Mouse (Mus musculus): ENCODE measurements around the gene Golph3l.
"Not testable (repeated sequence)": the region's sequence is repeated elsewhere in the genome, so short reads cannot be mapped to it uniquely, and the experiment has no call there.

The Golph3l gene

DNA sequence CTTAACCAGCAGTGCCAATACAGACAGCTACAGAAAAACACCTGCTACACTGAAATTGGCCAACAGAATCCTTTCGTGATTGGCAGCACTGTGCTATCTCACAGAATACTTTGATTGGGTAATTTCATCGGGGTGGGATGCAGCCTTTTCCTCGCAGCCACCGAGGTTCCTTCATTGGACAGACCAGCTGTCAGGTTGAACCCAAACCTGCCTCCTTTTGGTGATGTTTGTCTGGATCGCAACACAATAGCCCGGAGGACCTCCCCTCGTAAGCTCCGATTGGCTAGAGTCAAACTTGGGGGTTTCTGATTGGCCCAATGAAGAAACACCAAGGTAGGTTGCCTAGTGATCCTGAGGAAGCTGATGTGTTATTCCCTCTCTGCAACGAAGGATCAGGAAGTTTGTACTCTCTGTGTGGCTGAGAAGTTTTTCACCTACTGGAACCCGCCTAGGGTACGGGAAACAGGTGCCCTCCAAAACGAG is at the start of gene Golph3l:
Gene Golph3l (plus strand): TSS at position 331 of the 483 bp plus-strand sequence.
- DNase-seq (ENCODE audit: low read depth, low spot score) = peak; percentile 99

DNA sequence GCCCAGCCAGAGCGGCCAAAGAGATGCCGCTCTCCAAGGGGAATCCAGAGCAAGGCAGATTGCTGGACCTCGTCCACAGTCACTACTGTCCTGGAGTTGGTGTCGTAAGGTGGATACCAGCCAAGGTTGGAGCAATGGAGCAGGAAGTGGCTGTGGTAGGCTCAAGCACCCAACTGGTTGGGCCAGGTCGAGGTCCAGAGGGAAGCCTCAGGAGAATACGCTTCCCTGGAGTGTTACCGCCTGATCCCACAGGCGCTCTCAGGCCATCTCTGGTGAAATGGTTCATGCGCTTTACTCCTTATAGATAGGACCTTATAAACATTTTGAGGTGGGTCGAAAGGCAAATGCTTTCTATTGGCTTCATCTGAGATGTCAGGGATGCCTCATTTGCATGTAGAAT is 49.8 kb upstream of the Golph3l start:
- DNase-seq (ENCODE audit: low read depth, low spot score) = no peak

DNA sequence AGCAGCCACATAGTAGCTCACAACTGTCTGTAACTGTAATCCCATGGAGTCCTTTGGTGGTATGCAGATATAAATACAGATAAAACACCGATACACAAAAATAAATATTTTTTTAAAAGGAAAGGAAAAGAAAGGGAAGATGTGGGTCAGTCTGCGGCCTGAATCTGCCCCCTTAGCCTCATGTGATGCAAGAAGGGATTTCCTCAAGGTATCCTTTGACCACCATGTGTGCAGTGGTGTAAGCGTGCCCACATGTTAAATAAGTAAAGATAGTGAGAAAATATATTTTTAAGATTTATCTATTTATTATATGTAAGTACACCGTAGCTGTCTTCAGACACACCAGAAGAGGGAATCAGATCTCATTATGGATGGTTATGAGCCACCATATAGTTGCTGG is 48.9 kb upstream of the Golph3l start:
- DNase-seq (ENCODE audit: low read depth, low spot score) = no peak

DNA sequence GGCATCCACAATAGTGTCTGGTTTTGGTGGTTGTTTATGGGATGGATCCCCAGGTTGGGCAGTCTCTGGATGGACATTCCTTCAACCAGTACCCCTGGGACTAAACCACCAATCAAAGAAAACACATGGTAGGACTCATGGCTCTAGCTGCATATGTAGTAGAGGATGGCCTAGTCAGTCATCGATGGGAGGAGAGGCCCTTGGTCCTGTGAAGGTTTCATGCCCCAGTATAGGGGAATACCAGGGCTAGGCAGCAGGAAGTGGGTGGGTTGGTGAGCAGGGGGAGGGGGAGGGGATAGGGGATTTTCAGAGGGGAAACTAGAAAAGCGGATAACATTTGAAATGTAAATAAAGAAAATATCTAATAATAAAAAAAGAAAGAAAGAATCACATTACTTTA is 47.5 kb upstream of the Golph3l start:
- DNase-seq (ENCODE audit: low read depth, low spot score) = not testable (repeated sequence)

GRCm38 (mm10) chr3:95542171-95542570 is 46.6 kb upstream of the Golph3l start:
- DNase-seq (ENCODE audit: low read depth, low spot score) = no peak

- DNase-seq (ENCODE audit: low read depth, low spot score) = no peak
Measured at GRCm38 (mm10) chr3:95542981-95543380, 45.8 kb upstream of the Golph3l start.

DNA sequence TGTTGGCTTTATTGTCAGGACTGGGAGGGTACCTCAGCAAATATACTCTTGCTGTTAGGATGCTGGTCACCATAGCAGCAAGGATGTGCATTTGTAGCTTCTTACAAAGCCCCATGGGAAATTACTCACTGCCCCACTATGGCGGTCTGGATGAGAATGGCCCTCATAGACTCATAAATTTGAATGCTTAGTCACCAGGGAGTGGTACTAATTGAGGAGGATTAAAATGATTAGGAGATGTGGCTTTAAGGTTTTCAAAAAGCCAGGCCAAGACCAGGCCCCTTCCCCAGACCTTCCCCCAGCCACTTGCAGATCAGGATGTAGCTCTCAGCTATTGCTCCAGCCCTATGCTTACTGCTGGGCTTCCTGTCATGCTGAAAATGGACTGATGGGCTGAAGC is 38.6 kb upstream of the Golph3l start:
- DNase-seq (ENCODE audit: low read depth, low spot score) = no peak

DNA sequence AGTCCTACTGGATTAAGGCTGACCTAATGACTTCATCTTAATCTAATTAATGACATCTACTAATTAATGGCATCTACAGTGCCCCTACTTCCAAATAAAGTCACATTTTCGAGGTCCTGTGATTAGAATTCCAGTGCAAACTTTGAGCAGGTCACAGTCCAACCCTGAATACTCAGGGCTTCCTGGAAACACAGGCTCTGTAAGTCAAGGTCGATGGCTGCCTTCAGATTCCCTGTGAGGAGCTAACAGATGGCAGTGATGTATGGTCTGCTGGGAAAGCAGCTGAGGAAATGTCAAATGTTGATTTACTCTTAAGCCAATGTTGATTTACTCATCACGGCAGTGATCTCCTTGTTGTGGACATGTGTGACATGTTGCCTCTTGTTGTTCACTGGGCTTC is 34.7 kb upstream of the Golph3l start:
- no peak for DNase-seq (ENCODE audit: low read depth, low spot score)

DNA sequence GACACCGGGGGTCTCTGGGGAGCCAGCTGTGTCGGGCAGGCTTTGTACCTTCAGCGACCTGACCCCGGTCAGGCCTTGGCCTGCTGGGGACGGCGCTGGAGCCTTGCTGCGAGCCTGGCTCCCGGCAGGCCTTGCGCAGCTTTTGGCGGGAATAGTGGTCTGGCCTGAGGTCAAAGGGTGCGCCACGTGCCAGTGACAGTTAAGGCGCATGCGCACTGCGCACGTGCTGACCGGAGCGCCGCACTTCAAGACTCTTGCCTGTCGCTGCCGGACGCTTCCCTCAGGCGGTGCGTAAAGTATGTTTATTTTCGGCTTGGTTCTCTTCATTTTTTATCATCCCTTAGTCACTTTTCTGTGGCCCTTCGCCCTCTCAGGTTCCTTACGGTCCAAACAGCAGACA is 29.3 kb upstream of the Golph3l start, which contains the start of gene Hormad1:
Gene Hormad1 (plus strand): TSS at position 241 of the 400 bp plus-strand sequence.
- DNase-seq (ENCODE audit: low read depth, low spot score) = no peak

- DNase-seq (ENCODE audit: low read depth, low spot score) = no peak
Measured at GRCm38 (mm10) chr3:95560738-95561137, 28.0 kb upstream of the Golph3l start.

GRCm38 (mm10) chr3:95561826-95562225 is 26.9 kb upstream of the Golph3l start:
- peak; percentile 67 for DNase-seq (ENCODE audit: low read depth, low spot score)

- no peak for DNase-seq (ENCODE audit: low read depth, low spot score)
Measured at GRCm38 (mm10) chr3:95569585-95569984, 19.1 kb upstream of the Golph3l start.

GRCm38 (mm10) chr3:95587754-95588603 is 755 bp upstream of the Golph3l start:
- peak; percentile 3 for DNase-seq (ENCODE audit: low read depth, low spot score)

DNA sequence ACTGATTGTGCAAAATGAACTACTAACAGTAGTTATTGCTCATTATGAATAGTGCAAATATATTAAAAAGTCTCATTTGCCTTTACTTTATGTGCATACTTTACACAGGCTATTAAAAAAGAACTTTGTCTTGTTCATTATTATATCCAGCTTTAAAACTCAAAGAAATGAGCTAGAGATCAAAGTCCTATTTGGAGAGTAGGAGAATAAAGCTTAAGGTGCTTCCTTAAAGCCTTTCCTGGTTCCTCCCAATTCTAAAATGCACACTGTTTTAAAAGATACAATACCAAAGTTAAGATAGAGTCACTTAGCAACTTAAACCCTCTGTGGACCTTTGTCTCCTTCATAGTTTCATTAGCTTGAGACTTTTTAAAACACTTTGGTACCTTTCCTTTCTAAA is 10.0 kb downstream of the Golph3l start:
- no peak for DNase-seq (ENCODE audit: low read depth, low spot score)

DNA sequence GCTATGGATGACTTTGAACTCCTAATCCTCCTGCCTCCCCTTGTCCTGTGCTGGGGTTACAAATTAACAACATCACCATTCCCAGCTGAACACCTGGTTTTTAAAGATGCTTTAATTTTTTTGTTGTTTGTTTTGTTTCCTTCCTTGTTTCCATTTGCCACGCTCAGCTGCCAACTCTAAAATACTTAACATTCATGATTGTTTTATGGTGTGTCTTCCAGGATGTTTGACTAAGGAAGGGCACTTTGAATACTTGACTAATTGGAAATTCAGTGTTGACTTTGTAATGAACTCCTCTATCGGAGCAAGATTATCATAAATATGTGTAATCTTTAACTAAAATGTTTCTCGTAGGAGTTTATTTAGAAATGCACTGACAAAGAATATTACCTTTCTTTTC is 12.6 kb downstream of the Golph3l start:
- DNase-seq (ENCODE audit: low read depth, low spot score) = no peak

DNA sequence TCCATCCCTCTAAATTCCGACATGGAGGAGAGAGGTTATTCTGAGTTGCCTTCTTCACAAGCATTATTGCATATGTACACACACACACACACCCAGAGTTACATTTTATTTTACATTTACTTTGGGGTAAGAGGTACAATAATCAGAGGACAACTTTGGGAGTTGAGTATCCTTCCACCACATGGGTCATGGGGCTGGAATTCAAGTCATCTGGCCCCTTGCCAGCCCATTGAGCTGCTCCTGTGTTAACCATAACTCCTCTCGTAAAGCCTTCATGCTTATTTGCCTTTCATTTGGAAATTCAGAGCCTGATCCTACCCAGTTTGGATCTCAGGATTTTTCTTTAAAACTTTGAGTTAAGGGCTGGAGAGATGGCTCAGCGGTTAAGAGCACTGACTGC is 17.4 kb downstream of the Golph3l start:
- peak; percentile 44 for DNase-seq (ENCODE audit: low read depth, low spot score)

DNA sequence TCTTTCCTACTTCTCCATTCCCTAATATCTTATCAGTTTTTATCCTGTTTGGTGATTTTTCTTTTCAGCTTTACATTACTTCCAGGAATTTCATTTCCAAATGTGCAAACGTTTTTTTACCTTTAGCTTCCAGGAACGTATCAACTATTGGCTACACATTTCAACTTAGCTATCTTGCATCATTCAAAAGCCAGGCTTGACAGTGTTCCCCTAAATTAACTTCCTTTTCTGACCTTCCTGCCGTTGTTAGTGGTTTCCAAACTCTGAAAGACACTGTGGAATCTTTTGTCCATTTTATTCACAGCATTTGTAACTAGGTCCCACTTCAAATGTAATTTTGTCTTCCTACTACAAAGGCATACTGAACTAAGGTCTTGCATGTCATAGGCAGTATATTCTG is 20.5 kb downstream of the Golph3l start:
- DNase-seq (ENCODE audit: low read depth, low spot score) = no peak

DNA sequence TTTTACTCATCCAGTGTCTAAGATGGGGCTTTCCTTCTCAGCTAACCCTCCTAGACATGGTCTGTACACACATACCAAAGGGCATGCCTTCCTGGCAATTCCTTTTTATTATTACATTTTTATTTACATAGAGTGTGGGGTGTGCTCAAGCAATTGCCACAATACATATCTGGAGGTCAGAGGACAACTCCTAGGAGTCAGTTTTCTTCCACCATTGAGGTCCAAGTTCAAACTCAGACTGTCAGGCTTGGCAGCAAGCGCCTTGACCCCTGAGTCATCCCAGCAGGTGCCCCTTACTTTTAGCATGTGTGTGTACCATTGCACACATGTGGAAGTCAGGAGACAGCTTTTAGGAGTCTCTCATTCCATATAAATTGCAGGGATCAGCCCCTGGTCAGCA is 25.3 kb downstream of the Golph3l start:
- DNase-seq (ENCODE audit: low read depth, low spot score) = no peak

GRCm38 (mm10) chr3:95618511-95618910 is 29.8 kb downstream of the Golph3l start:
- DNase-seq (ENCODE audit: low read depth, low spot score) = no peak

DNA sequence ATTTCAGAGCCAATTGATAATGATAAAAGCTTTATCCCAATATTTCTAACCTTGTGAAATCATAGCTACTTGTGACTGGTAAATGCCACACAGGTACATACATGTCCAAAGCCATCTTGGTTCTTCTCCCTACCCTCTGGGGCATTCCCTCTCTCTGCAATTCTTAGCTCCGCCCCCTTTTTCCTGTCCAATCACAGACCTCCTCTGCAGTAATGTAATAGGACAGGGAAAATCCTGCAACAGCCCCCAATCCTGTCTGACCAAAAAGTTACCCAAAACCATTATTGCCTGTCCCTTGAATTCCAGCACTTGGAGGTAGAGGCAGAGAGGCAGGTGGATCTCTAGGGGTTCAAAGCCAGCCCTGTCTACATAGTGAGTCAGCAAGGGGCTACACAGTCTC is 32.5 kb downstream of the Golph3l start:
- no peak for DNase-seq (ENCODE audit: low read depth, low spot score)

DNA sequence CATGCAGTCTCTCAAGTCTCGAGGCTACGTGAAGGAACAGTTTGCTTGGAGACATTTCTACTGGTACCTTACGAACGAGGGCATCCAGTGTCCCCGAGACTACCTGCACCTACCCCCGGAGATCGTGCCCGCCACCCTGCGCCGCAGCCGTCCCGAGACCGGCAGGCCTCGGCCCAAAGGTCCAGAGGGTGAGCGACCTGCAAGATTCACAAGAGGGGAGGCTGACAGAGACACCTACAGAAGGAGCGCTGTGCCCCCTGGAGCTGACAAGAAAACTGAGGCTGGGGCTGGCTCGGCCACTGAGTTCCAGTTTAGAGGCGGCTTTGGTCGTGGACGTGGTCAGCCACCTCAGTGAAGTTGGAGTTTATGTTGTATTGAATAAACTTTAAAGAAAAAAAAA is 33.7 kb downstream of the Golph3l start:
- DNase-seq (ENCODE audit: low read depth, low spot score) = not testable (repeated sequence)

- DNase-seq (ENCODE audit: low read depth, low spot score) = no peak
Measured at GRCm38 (mm10) chr3:95623551-95623950, 34.8 kb downstream of the Golph3l start.

GRCm38 (mm10) chr3:95623991-95624515 is 35.3 kb downstream of the Golph3l start:
- DNase-seq (ENCODE audit: low read depth, low spot score) = not testable (repeated sequence)

Data from 3T3-L1 (cell line).